Mouse (Mus musculus) ES-Bruce4 (cell line): ENCODE data around the gene 6430628N08Rik. TPM values are rescaled to one million over a fixed set of nuclear protein-coding genes. Genes with fewer than 3 reads are reported as not detected.
A peak's percentile ranks its signal among the peaks of the same experiment; 100 is the strongest.

Experiments used
- H3K27ac ChIP-seq: 2 replicates; pipeline ENCODE4 v1.5.1; 2012; ENCODE audit warnings: low read length, inconsistent platforms; ENCODE audit not compliant: insufficient read depth
- H3K27me3 ChIP-seq: 2 replicates; pipeline ENCODE4 v1.6.1; 2012; ENCODE audit warnings: mild to moderate bottlenecking, low read length, inconsistent platforms; ENCODE audit not compliant: control insufficient read depth, poor library complexity, insufficient read depth, severe bottlenecking
- H3K36me3 ChIP-seq: 2 replicates; pipeline ENCODE4 v1.6.1; 2012; ENCODE audit warnings: inconsistent platforms, mild to moderate bottlenecking, low read length, moderate library complexity; ENCODE audit not compliant: control insufficient read depth, poor library complexity, insufficient read depth, severe bottlenecking
- H3K4me1 ChIP-seq: one replicate; pipeline ENCODE4 v1.8.1; 2011; ENCODE audit warnings: low read length; ENCODE audit not compliant: control insufficient read depth, insufficient read depth
- H3K4me3 ChIP-seq: 2 replicates; pipeline ENCODE4 v1.5.1; 2011; ENCODE audit warnings: low read depth, mild to moderate bottlenecking, low read length
- H3K9ac ChIP-seq: 2 replicates; pipeline ENCODE4 v1.6.1; 2012; ENCODE audit warnings: low read depth, mild to moderate bottlenecking, inconsistent platforms; ENCODE audit not compliant: poor library complexity, severe bottlenecking
- H3K9me3 ChIP-seq: replicated peaks from 2 replicates; pipeline ENCODE4 v1.6.1; 2012; ENCODE audit warnings: mild to moderate bottlenecking, low read length, inconsistent platforms; ENCODE audit not compliant: control insufficient read depth, poor library complexity, insufficient read depth, severe bottlenecking
- CTCF ChIP-seq: IDR thresholded peaks from one replicate; pipeline ENCODE4 v1.8.1; 2011; ENCODE audit warnings: low read depth, low read length
- EP300 ChIP-seq: IDR thresholded peaks from 2 replicates; pipeline ENCODE4 v1.6.1; 2011; ENCODE audit warnings: low read depth, low read length; ENCODE audit not compliant: insufficient read depth
- POLR2A ChIP-seq: IDR thresholded peaks from one replicate; pipeline ENCODE4 v1.8.1; 2011; ENCODE audit warnings: low read length; ENCODE audit not compliant: insufficient read depth
- polyA plus RNA-seq: library from polyadenylated mRNA; stranded (reverse); fragments of >200 nt; gene quantifications from 2 replicates; pipeline ENCODE4 v1.2.4, GENCODE M21; 2011; ENCODE audit warnings: low read depth; ENCODE audit not compliant: missing spikeins, insufficient read depth, insufficient read length

The 6430628N08Rik gene
- polyA plus RNA-seq, 1 experiment, result not detected

DNA sequence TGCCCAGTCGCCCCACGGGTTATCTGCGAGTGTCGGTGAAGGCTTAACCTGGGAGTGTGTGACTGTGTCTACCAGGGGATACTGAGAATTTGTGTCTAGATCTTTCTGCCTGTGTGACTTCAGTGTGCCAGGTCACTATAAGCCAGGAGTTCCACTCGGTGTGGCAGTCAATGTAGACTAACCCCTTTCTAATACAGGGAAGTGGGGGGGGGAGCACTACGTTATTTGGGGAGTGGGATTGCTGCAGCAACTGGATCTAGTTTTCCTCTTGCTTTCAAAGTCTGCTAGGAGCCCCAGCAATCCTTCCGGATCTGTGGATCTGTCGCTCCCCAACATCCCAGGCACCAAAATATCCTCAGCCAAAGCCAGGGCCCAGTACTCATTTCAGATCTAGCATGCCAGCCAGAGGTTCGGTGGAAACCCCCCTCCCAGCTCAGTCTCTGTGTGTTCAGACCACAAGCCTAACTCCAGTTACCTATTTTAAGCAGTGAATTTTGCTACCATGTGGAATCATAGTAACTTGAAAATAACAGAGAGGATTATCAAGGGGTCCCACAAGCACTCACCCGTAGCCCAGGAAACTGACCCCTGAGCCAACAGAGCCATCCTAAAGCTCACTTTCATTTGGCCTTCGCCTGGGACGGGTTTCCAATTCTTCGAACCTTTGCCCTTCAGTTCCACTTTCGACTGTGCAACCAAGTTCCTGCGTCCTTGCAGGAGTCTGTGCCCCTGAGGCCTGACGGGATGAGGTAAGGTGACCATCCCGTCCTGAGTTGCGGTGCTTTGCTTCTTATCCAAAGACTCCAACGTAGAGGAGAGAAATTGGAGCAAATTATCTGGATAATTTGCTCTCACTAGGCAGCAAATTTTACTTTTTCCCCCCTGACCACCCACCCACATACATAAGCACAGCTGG, 46.9 kb downstream of the 6430628N08Rik start:
- H3K4me3 ChIP-seq, result no peak overlapping the region
- H3K27me3 ChIP-seq, result peaks cover 22% of the 10 kb centered on the region
- no peaks in the 10 kb centered on the region for H3K9me3 ChIP-seq
- no peaks in the 10 kb centered on the region for H3K4me1 ChIP-seq
- H3K27ac ChIP-seq, result no peak overlapping the region
- no peak for TF ChIP-seq POLR2A
- no peak for TF ChIP-seq EP300
- TF ChIP-seq CTCF, result no peak
- no peaks in the 10 kb centered on the region for H3K36me3 ChIP-seq
- H3K9ac ChIP-seq, result no peak overlapping the region

DNA sequence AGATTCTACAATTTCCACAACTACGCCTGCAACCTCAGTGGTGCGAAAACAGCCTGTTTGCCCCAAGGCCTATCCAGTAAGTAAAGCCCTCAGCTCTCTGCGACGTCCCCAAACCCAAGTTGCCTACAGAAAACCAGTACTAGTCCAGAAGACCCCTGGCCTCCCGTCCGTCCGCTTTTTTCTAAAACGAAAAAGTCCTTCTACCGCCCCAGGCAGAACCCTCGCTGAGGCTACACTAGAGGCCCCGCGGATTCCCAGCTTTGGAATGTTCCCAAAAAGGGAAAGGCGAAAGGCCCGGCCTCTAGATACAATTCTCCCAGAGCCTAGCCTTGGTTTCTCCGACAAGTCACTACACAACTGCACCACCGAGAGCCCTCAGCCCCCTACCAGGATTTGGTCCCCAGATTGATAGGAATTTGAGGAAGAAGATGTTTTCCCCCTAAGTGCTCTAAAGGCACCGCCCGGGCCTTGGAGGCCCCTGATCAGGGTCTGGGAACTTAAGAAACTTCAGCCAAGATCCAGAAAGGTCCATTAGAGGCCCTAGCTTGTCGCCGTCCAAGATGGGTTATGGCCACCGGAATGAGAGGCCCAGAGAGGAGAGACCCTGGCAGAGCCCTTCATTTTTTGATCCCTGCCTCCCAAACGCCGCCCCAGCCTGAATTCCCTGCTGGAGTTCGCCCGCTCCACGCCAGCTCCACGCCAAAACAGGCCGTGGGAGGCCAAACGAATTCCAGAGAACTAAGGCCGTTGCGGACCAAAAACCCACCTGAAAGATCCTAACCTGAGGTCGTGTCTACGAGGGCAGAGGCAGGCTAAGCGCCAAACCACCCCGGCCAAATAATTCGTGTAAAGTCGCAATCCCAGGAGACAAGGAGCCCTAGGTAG, 48.1 kb downstream of the 6430628N08Rik start:
- no peaks in the 10 kb centered on the region for H3K9me3 ChIP-seq
- TF ChIP-seq CTCF, result no peak
- TF ChIP-seq EP300, result no peak
- TF ChIP-seq POLR2A, result no peak
- peak overlapping the region; percentile 46 for H3K9ac ChIP-seq
- H3K36me3 ChIP-seq, result no peaks in the 10 kb centered on the region
- peak overlapping the region; percentile 42 for H3K4me3 ChIP-seq
- H3K27me3 ChIP-seq, result peaks cover 22% of the 10 kb centered on the region
- no peaks in the 10 kb centered on the region for H3K4me1 ChIP-seq
- H3K27ac ChIP-seq, result no peak overlapping the region

DNA sequence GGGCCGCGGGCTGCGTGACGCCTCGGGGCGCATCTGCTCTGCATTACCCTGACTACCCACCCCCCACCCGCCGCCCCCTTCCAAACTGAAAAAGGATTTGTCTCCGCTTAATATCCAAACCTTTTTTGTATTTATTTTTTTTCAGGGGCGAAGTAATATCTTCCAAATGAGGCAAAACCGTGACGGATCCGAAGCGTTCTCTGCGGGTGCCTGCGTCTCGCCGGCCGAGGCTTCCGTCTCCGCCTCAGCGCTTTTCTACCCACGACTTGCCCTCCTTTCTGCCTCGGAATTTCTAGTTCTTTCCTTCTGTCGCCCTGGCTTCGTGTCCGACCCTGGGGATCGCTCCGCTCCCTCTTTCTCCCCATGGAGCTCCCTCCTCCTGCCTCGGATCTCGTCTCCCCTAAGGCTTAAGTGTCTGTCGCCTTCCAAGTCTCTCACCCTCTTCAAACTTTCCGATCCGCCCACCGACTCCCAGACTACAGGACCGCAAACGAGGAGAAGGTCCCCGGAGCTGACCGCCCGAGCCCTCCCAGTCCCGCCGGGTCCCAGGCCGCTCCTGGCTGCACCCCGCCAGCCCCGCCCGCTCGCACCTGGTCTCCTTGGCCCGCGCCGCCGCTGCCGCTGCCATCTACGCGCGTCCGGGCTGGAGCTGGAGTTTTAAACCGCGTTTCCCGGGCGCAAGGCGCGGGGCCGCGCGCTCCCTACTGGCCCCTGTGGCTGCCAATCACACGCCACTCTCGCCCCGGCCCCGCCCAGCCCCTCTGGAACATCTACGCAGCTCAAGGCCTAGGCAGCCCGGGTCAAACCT, 49.0 kb downstream of the 6430628N08Rik start, which contains the start of gene Dmbx1:
Dmbx1 (minus strand) TSS at position 632 of the 808 bp plus-strand sequence.
- Histone ChIP-seq H3K9ac (peak within 1 kb of the TSS; percentile 46), H3K4me1 (no peaks in the 10 kb centered on the region), H3K4me3 (peak within 1 kb of the TSS; percentile 45), H3K27me3 (peaks cover 26% of the 10 kb centered on the region), H3K9me3 (no peaks in the 10 kb centered on the region), H3K36me3 (no peaks in the 10 kb centered on the region), H3K27ac (no peak within 1 kb of the TSS)
- TF ChIP-seq CTCF (no peak), EP300 (no peak), POLR2A (no peak)

- no peak overlapping the region for H3K4me3 ChIP-seq
- H3K9ac ChIP-seq, result no peak overlapping the region
- H3K27ac ChIP-seq, result no peak overlapping the region
- no peaks in the 10 kb centered on the region for H3K4me1 ChIP-seq
- no peak for TF ChIP-seq POLR2A
- TF ChIP-seq CTCF, result no peak
- no peak for TF ChIP-seq EP300
- no peaks in the 10 kb centered on the region for H3K36me3 ChIP-seq
- peaks cover 29% of the 10 kb centered on the region for H3K27me3 ChIP-seq
- H3K9me3 ChIP-seq, result no peaks in the 10 kb centered on the region
Measured at GRCm38 (mm10) chr4:115940681-115941080, 50.2 kb downstream of the 6430628N08Rik start.

DNA sequence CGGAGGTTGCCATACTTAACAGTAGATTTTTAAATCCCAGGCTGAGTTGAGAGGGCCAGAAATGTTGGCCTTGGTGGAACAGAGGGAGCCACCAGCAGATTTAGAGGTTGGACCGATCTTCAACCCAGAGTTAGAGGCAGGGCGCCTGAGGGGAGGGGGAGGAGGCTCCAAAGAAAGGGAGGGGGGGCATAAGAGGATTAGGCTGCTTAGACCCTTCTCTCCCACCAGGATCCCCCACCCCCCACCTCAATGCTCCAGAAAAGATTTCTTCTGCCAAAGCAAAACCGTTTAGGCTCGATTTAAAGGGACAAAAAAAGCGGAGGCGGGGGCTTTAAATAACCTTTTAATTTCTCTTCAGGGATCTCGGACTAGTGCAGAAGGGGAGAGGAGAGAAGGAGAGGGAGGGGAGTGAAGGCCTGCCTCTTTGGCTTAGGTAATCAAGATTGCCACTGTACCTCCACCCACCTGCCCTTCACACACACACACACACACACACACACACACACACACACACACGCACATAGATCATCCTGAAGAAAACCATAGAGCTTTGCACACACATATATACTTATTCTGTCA, 50.9 kb downstream of the 6430628N08Rik start:
- H3K9me3 ChIP-seq, result no peaks in the 10 kb centered on the region
- H3K27me3 ChIP-seq, result peaks cover 25% of the 10 kb centered on the region
- no peak overlapping the region for H3K9ac ChIP-seq
- no peaks in the 10 kb centered on the region for H3K4me1 ChIP-seq
- H3K27ac ChIP-seq, result no peak overlapping the region
- H3K4me3 ChIP-seq, result no peak overlapping the region
- H3K36me3 ChIP-seq, result no peaks in the 10 kb centered on the region
- TF ChIP-seq CTCF, result no peak
- TF ChIP-seq EP300, result no peak
- TF ChIP-seq POLR2A, result no peak
